Mouse (Mus musculus) midbrain, postnatal 0 days (tissue): ENCODE data around the gene Lgmn. TPM values are rescaled to one million over a fixed set of nuclear protein-coding genes. Genes with fewer than 3 reads are reported as not detected.

ENCODE experiments used
- ATAC-seq: fragments of 200-750 bp; cut with Nextera tagmentation; 2 replicates; pipeline ENCODE4 v1.8.0; 2017; ENCODE audit warnings: moderate number of reproducible peaks, mild to moderate bottlenecking, moderate TSS enrichment, moderate library complexity; ENCODE audit not compliant: low FRiP score
- DNase-seq: peaks from one replicate; pipeline ENCODE4 v3.0.0-alpha.2; 2015; ENCODE audit warnings: low spot score
- H3K27ac ChIP-seq: fragments of 300-500 bp; sonication (generic); 2 replicates; pipeline ENCODE4 v1.5.1; 2014; ENCODE audit warnings: low read depth, mild to moderate bottlenecking, low read length, mixed read lengths
- H3K27me3 ChIP-seq: fragments of 300-500 bp; sonication (generic); 2 replicates; pipeline ENCODE4 v1.6.1; 2014; ENCODE audit warnings: low read length, control low read depth, mixed read lengths; ENCODE audit not compliant: insufficient read depth
- H3K36me3 ChIP-seq: fragments of 300-500 bp; sonication (generic); 2 replicates; pipeline ENCODE4 v1.6.1; 2014; ENCODE audit warnings: low read length, control low read depth, mixed read lengths; ENCODE audit not compliant: insufficient read depth
- H3K4me1 ChIP-seq: fragments of 300-500 bp; sonication (generic); 2 replicates; pipeline ENCODE4 v1.6.1; 2014; ENCODE audit warnings: mild to moderate bottlenecking, control low read depth, antibody characterized with exemption, low read length, mixed read lengths; ENCODE audit not compliant: insufficient read depth
- H3K4me2 ChIP-seq: fragments of 300-500 bp; sonication (generic); 2 replicates; pipeline ENCODE4 v1.6.1; 2014; ENCODE audit warnings: low read depth, mild to moderate bottlenecking, low read length, mixed read lengths; ENCODE audit not compliant: poor library complexity, severe bottlenecking
- H3K4me3 ChIP-seq: fragments of 300-500 bp; sonication (generic); 2 replicates; pipeline ENCODE4 v1.5.1; 2014; ENCODE audit warnings: low read depth, mild to moderate bottlenecking, low read length, moderate library complexity
- H3K9ac ChIP-seq: fragments of 300-500 bp; sonication (generic); replicated peaks from 2 replicates; pipeline ENCODE4 v1.6.1; 2014; ENCODE audit warnings: mild to moderate bottlenecking, low read length, moderate library complexity, mixed read lengths; ENCODE audit not compliant: poor library complexity, severe bottlenecking
- H3K9me3 ChIP-seq: fragments of 300-500 bp; sonication (generic); 2 replicates; pipeline ENCODE4 v1.6.1; 2016; ENCODE audit warnings: low read length, control low read depth
- CTCF ChIP-seq: IDR thresholded peaks from 2 replicates; pipeline ENCODE4 v1.5.1; 2016; ENCODE audit warnings: antibody characterized with exemption, mild to moderate bottlenecking
- WGBS: fragments of 180-500 bp; shearing (Covaris S2); extraction: QIAGEN DNeasy Blood & Tissue Kit; methylation state at CpG from one replicate; pipeline ENCODE4 v1.1.7; 2014; 5-methylcytosine and 5-hydroxymethylcytosine counted together
- polyA plus RNA-seq: library from polyadenylated mRNA; unstranded; fragments of >200 nt; fragmentation: Nextera tagmentation; extraction: Ambion mirVana; gene quantifications from 2 replicates; pipeline ENCODE4 v1.2.1, GENCODE M21; 2015
- total RNA-seq: library from RNA; depleted of rRNA; stranded (reverse); fragments of >200 nt; gene quantifications from 2 replicates; pipeline ENCODE4 v1.2.3, GENCODE M21; 2014

Gene Lgmn
- total and polyA plus RNA-seq, 2 experiments from 2014 or later: 124 to 148 TPM

DNA sequence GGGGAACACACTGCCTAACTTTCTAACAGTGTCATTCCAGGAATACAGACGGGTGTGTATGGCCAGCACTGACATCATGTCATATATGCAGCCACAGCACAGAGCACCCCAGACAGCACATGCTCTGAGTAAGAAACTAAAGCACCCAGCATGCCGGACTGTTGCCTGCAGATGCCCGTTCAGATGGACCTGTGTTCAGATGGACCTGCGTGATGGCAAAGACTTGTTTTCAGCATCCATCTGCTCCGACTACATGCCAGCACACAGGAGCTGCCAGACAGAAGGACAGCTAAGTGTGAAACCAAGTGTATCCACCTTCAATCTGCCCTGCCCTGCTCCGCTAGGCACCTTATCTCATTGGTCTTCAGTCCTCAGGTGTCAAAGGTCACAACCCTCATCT, 24.9 kb downstream of the Lgmn start:
- no peak for TF ChIP-seq CTCF
- Histone ChIP-seq H3K36me3 (peaks cover 10% of the 10 kb centered on the region; the same call in 1 of the 2 replicates), H3K9ac (no peak overlapping the region), H3K27me3 (no peaks in the 10 kb centered on the region), H3K27ac (no peak overlapping the region), H3K4me1 (no peaks in the 10 kb centered on the region), H3K4me3 (no peak overlapping the region), H3K9me3 (no peaks in the 10 kb centered on the region), H3K4me2 (no peak overlapping the region)
- no peak for ATAC-seq
- no peak for DNase-seq
- WGBS: 96% methylated on average over 6 of the region's 6 CpGs

GRCm38 (mm10) chr12:102413171-102413570, 26.4 kb downstream of the Lgmn start:
- H3K4me3 ChIP-seq: no peak overlapping the region
- no peaks in the 10 kb centered on the region for H3K4me1 ChIP-seq
- H3K36me3 ChIP-seq: peaks cover 10% of the 10 kb centered on the region; the same call in 1 of the 2 replicates
- no peak overlapping the region for H3K9ac ChIP-seq
- DNase-seq (no peak), ATAC-seq (no peak)
- no peaks in the 10 kb centered on the region for H3K27me3 ChIP-seq
- H3K9me3 ChIP-seq: no peaks in the 10 kb centered on the region
- WGBS: 93% methylated on average over 13 of the region's 13 CpGs
- H3K27ac ChIP-seq: no peak overlapping the region
- no peak overlapping the region for H3K4me2 ChIP-seq
- no peak for TF ChIP-seq CTCF

DNA sequence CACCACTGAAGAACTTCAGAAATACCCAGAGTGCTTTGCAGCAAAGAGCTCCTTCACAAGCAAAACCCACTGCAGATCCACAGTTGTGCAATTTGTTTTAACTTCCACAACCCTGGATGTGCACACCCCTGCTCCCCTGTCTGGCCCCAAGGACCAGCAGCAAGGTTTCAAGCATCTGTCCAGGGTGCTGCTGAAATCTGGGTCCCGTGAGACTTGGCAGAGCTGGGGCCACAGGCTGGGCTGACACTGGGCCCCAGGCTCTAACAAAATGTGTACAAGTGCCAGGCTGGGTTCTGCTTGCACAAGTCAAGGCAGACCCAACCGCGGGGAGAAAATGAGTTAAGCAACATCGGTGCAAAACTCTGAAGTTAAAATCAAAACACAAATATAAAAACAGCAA, 41.0 kb downstream of the Lgmn start:
- WGBS: 94% methylated on average over 4 of the region's 4 CpGs
- no peaks in the 10 kb centered on the region for H3K4me1 ChIP-seq
- peaks cover 69% of the 10 kb centered on the region for H3K36me3 ChIP-seq

GRCm38 (mm10) chr12:102395998-102396991, 43.3 kb downstream of the Lgmn start:
- Histone ChIP-seq H3K9me3 (no peaks in the 10 kb centered on the region), H3K4me3 (no peak overlapping the region), H3K9ac (no peak overlapping the region), H3K4me2 (no peak overlapping the region), H3K4me1 (no peaks in the 10 kb centered on the region), H3K27me3 (no peaks in the 10 kb centered on the region), H3K27ac (no peak overlapping the region), H3K36me3 (peaks cover 46% of the 10 kb centered on the region)
- WGBS: 32% methylated on average over 19 of the region's 19 CpGs
- DNase-seq (no peak), ATAC-seq (no peak)
- TF ChIP-seq CTCF: no peak

More for the DNA sequence above, 41.0 kb downstream of the Lgmn start:
- Histone ChIP-seq H3K4me2 (no peak overlapping the region), H3K4me3 (no peak overlapping the region), H3K9ac (no peak overlapping the region), H3K27ac (no peak overlapping the region), H3K27me3 (no peaks in the 10 kb centered on the region), H3K9me3 (no peaks in the 10 kb centered on the region)
- ATAC-seq (no peak), DNase-seq (no peak)
- TF ChIP-seq CTCF: no peak

- 59% methylated on average over 9 of the region's 9 CpGs for WGBS
- no peaks in the 10 kb centered on the region for H3K9me3 ChIP-seq
- no peaks in the 10 kb centered on the region for H3K27me3 ChIP-seq
- ATAC-seq (no peak), DNase-seq (no peak)
- no peaks in the 10 kb centered on the region for H3K4me1 ChIP-seq
- no peak overlapping the region for H3K4me3 ChIP-seq
- no peak for TF ChIP-seq CTCF
- peaks cover 38% of the 10 kb centered on the region for H3K36me3 ChIP-seq
- H3K9ac ChIP-seq: no peak overlapping the region
- H3K4me2 ChIP-seq: no peak overlapping the region
- H3K27ac ChIP-seq: no peak overlapping the region
Measured at GRCm38 (mm10) chr12:102395537-102395936, 44.1 kb downstream of the Lgmn start.

DNA sequence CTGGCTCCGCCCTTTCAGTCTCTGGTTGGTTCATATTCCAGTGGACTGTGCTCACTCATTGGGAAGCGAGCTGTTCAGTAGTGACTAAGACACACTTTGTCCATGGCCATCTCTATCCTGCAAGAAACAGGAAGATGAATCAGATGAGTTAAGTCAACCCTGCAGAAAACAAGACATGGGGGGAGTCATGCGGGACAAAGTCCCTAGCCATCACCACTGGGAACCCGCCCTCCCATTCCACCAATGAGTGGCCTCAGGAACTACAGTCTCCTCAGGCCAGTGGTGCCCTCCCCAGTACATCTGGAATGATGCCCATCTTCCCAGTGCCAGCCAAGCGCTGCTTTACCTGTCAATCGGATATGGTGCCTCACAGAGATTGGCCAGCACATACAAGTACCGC, 45.1 kb downstream of the Lgmn start:
- Histone ChIP-seq H3K9me3 (no peaks in the 10 kb centered on the region), H3K36me3 (peaks cover 32% of the 10 kb centered on the region), H3K4me1 (no peaks in the 10 kb centered on the region), H3K27ac (no peak overlapping the region), H3K27me3 (no peaks in the 10 kb centered on the region), H3K9ac (no peak overlapping the region), H3K4me3 (no peak overlapping the region), H3K4me2 (no peak overlapping the region)
- WGBS: 89% methylated on average over 7 of the region's 7 CpGs
- TF ChIP-seq CTCF: no peak
- DNase-seq (no peak), ATAC-seq (no peak)
